Mouse (Mus musculus) MEL (cell line): ENCODE measurements around the gene Gm37240.

ENCODE experiments used
- CHD2 ChIP-seq: IDR thresholded peaks from 2 replicates; pipeline ENCODE4 v1.6.1; 2011; ENCODE audit warnings: low read length, improper control_type of control experiment
- CTCF ChIP-seq, 3 experiments: IDR thresholded peaks in 2 of 3; conservative IDR thresholded peaks in 1 of 3; 2 replicates each; pipeline ENCODE4 v1.5.1; 2011 to 2012; ENCODE audit warnings: low read length in 3 of 3, low read depth in 2 of 3, mild to moderate bottlenecking in 2 of 3, improper control_type of control experiment in 1 of 3, inconsistent platforms in 1 of 3, mixed read lengths in 1 of 3, moderate library complexity in 1 of 3; ENCODE audit not compliant: control insufficient read depth in 1 of 3, insufficient read depth in 1 of 3, poor library complexity in 1 of 3, severe bottlenecking in 1 of 3
- GATA1 ChIP-seq: IDR thresholded peaks from 2 replicates; pipeline ENCODE4 v1.6.1; 2011; ENCODE audit warnings: low read depth, low read length, improper control_type of control experiment
- MAFK ChIP-seq: IDR thresholded peaks from 2 replicates; pipeline ENCODE4 v1.6.1; 2011; ENCODE audit warnings: low read depth, mild to moderate bottlenecking, low read length, improper control_type of control experiment, borderline replicate concordance
- MXI1 ChIP-seq: IDR thresholded peaks from 2 replicates; pipeline ENCODE4 v1.6.1; 2011; ENCODE audit warnings: mild to moderate bottlenecking, low read depth, low read length, improper control_type of control experiment
- POLR2A ChIP-seq, 2 experiments: IDR thresholded peaks; 2 replicates each; pipeline ENCODE4 v1.6.1; 2011 to 2012; ENCODE audit warnings: low read length in 2 of 2, mild to moderate bottlenecking in 2 of 2, control low read depth in 1 of 2, improper control_type of control experiment in 1 of 2, low read depth in 1 of 2, moderate library complexity in 1 of 2; ENCODE audit not compliant: control insufficient read depth in 1 of 2, insufficient read depth in 1 of 2, poor library complexity in 1 of 2
- POLR2AphosphoS5 ChIP-seq: IDR thresholded peaks from 2 replicates; pipeline ENCODE4 v1.6.1; 2012; ENCODE audit warnings: low read depth, borderline replicate concordance, mild to moderate bottlenecking, inconsistent platforms, low read length, moderate library complexity, mixed read lengths
- SIN3A ChIP-seq: IDR thresholded peaks from 2 replicates; pipeline ENCODE4 v1.6.1; 2012; ENCODE audit warnings: low read length, improper control_type of control experiment, inconsistent platforms
- TBP ChIP-seq: IDR thresholded peaks from 2 replicates; pipeline ENCODE4 v1.8.0; 2011; ENCODE audit warnings: low read depth, low read length, improper control_type of control experiment
- UBTF ChIP-seq: IDR thresholded peaks from 2 replicates; pipeline ENCODE4 v1.6.1; 2012; ENCODE audit warnings: low read depth, mild to moderate bottlenecking, inconsistent platforms, low read length, improper control_type of control experiment, moderate library complexity, borderline replicate concordance; ENCODE audit not compliant: insufficient read depth
- USF1 ChIP-seq: IDR thresholded peaks from 2 replicates; pipeline ENCODE4 v1.6.1; 2014; ENCODE audit warnings: low read depth, mild to moderate bottlenecking, inconsistent platforms, low read length, improper control_type of control experiment, moderate library complexity
- ZC3H11A ChIP-seq: IDR thresholded peaks from 2 replicates; pipeline ENCODE4 v1.6.1; 2012; ENCODE audit warnings: low read depth, mild to moderate bottlenecking, inconsistent platforms, low read length, improper control_type of control experiment

DNA sequence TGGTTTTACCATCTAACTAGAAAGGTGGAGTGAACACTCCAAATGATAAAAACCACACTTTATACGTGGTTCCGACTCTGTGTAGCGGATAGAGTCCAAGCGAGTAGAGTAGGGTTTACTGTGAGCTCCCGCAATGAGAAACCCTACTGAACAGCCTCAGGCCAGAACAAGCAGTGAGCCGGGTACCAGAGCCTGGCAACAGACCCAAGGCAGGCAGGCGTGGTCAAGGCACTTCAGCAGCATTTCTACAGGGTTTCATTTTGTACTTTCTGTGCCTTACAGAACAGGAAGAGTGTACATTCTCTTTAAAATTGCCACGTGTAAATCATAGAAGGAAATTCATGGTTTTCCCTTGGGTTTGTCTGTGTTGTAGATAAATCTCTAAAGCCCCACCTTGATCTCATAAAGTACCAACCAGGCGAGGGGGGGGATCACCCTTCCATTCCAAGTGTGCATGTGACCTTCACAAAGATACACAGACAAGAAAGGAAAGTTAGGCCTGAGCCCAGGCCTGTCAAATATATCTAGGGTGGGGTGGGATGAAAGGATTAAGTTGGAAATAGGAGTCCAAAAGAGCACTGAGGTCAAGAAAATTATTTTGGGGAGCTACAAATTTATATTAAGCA lies 1285.3 kb downstream of the Gm37240 start:
- TF ChIP-seq GATA1 = no peak
- no peak for TF ChIP-seq POLR2A (IDR thresholded peaks at IDR 0.05; ENCODE audit: control insufficient read depth in 1 of 2, insufficient read depth in 1 of 2, low read depth in 1 of 2, low read length in 2 of 2, poor library complexity in 1 of 2)
- no peak for TF ChIP-seq CHD2
- no peak for TF ChIP-seq POLR2AphosphoS5
- 0 out of 2 replicates have a peak, but pooled peaks have one; percentile 8 for TF ChIP-seq SIN3A
- TF ChIP-seq CTCF (IDR thresholded peaks at IDR 0.05 in 2 of 3, conservative IDR thresholded peaks at IDR 0.05 in 1 of 3; ENCODE audit: control insufficient read depth in 1 of 3, insufficient read depth in 1 of 3, low read depth in 2 of 3, low read length in 3 of 3, poor library complexity in 1 of 3, severe bottlenecking in 1 of 3) = no peak
- peak; percentile 69 for TF ChIP-seq USF1
- TF ChIP-seq ZC3H11A = no peak
- no peak for TF ChIP-seq MXI1
- TF ChIP-seq UBTF = no peak
- no peak for TF ChIP-seq TBP
- TF ChIP-seq MAFK = no peak
